Mouse (Mus musculus): ENCODE data around the gene Mmp9.

Mmp9 gene

DNA sequence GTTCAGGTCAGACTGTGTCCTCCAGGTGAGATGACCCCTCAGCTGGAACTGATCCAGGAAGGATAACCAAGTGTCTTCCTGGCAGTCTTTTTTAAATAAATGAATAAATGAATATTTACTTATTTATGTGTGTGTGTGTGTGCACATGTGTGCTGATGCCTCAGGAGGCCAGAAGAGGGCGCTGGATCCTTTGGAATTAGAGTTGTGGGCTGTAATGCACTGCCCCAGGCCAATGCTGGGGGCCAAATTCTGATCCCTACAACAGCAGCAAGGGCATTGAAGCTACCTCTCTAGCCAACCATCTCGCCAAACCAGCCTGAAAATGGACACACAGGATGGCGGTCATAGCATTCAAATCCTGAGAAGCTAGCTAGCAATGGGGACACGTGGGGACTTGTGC lies 15.1 kb downstream of the Mmp9 start:
- DNase-seq (ENCODE audit: low spot score), result no peak

DNA sequence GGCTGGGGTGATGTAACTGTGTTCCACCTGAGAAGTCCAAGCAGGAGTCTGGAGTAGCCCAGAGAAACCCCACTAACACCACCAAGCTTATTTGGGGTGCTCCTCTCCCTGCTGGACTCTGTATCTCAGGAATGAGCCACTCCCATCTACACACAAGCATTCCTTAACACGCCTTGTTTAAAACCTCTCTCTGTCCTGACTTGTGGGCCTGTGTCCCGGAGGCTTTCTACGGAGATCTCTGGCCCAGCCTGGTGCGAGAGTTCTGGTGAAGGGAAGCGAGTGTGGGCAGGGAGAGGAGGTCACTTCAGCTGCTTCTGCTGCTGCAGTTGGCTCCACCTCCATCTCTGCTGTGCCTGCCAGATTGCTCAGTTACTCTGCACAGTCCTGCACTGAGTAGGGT lies 15.6 kb downstream of the Mmp9 start:
- no peak for DNase-seq (ENCODE audit: low spot score)

DNA sequence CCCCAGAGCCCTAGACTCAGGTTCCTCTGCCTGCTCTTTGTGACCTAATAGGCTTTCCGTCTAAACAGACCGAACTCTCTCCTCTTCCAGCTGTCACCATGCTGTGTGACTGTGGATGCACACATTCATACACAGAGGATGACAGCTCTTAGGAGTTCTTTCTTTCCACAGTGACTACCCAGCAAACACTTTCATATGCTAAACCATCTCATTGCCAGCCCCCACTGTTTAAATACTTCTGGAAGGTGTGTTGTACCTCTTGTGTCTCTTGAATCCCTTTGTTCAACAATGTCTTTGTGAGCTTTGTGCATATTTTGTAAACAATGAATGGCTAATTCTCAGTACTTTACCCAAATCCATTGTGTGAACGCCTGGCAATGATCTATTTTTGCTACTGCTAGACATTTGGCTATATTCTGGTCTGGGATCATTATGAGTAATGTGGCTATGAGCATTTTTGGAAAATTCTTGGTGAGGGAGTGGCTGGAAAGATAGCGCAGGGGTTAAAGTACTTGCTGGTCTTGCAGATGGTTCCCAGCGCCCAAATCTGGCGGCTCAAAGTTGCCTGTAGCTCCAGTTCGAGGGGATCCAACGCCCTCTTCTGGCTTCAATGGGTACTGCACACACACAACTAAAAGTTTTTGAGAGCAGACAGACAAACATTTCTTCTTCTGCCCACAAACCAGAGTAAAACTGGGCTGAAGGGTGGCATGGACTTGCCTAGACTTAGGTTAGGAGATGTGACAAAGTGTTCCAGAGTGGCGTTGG lies 17.2 kb downstream of the Mmp9 start:
- no peak for DNase-seq (ENCODE audit: low spot score)

DNA sequence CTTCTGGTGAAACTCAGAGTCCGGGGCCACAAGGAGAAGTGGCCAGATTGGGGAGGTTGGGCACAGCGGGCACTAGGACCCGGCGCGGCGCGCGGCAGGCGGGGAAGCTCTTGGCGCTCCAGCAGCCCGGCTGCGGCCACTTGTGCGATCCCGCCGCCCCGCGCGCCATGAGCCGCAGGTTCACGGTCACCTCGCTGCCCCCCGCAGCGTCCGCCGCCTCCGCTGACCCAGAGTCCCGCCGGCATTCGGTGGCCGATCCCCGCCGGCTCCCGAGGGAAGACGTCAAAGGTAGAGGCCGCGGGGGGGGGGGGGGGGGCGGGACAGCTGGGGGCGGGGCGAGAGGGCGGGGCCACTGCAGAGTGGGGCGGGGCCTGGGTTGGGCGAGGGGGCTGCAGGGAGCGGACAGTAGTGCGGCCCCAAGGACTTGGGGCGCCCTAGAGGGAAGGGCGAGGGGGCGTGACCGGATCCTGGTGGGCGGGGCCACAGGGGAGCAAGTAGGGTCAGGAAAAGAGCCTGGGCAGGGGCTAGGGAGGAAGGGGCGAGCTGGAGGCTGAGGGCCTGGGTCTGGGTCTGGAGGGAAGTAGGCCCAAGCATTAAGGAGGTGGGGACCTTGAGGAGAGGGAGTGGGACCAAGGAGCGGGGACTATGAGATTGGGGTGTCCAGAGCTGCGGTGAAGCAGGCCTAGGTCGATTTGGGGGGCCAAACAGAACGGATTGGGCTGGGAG lies 20.3 kb downstream of the Mmp9 start, which contains the start of gene Slc12a5:
Gene Slc12a5, plus strand, starts transcription at position 87 of the 726 bp plus-strand sequence.
- DNase-seq (ENCODE audit: low spot score), result no peak

DNA sequence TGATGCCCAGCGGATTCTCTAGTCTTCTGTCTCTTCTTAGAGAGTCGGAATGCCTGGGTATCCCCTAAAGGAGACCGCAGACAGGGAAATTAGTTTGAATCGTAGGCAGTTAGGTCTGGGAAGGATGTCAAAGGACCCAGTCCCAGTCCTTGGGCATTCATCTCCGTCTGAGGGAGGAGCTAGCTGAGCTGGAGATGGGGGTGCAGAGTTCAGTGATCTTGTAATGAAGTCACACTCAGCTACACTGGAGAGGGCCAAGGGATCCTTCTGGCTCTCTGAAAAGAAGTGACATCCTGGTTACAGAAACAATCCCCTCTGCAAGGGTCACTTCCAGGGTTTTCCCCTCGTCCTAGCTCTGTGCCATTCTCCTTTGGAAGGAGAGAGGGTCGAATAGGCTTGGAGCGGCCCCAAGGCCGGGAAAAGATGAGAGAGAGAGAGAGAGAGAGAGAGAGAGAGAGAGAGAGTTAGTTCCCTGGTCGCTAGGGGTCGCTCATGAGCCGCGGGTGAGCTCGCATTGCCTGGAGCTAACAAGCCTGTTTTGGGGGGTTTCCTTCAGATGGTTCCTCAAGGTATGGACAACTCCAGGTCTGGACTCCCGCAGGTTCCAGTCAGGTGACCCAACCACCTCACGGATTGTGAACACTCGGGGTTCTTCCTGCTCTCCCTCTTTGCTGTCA lies 21.1 kb downstream of the Mmp9 start:
- DNase-seq (ENCODE audit: low spot score), result peak; percentile 62

DNA sequence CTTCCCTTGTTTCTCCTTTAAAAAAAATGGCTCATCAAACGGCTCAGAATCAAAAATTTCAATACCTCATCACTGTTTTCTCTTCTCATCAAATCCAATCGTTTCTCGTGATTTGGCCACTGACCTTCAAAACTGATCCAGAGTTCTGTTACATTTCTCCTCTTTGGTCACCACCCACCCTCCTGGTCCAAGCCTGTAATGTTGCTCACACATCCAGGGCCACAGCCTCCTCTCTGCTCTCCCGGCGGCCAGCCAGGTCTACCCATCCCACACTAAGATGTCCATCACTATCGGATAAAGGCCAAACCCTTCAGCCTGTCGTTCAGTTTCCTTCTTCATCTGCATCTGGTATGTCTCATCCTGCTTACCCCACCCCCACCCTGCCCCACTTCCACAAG lies 21.6 kb downstream of the Mmp9 start:
- no peak for DNase-seq (ENCODE audit: low spot score)

DNA sequence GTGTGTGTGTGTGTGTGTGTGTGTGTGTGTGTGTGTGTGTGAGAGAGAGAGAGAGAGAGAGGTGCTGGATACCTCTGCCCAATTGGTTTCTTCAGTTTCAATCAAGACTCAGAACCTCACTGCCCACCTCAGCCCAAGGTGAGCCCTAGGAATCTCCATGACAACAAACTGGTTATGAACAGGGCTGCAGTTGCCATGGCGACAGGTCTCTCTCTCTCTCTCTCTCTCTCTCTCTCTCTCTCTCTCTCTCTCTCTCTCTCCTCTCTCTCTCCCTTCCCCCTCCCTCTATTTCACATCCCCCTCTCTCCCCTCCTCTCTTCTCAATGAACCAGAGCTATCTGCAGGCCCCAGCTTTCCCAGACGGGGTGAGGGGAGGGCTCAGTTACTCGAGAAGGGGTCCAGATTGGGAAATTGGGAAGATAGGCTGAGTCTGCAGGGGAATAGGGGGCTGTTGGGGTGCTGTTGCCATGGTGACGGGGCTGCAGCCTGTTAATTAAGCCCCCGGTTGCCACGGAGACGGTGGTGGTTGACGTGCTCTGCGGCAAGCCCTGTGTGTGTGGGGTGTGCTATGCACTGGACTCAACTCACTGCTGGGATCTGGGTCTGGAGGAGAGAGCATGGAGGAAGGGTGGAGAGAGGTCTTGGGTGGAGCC lies 23.8 kb downstream of the Mmp9 start:
- DNase-seq (ENCODE audit: low spot score), result no peak

DNA sequence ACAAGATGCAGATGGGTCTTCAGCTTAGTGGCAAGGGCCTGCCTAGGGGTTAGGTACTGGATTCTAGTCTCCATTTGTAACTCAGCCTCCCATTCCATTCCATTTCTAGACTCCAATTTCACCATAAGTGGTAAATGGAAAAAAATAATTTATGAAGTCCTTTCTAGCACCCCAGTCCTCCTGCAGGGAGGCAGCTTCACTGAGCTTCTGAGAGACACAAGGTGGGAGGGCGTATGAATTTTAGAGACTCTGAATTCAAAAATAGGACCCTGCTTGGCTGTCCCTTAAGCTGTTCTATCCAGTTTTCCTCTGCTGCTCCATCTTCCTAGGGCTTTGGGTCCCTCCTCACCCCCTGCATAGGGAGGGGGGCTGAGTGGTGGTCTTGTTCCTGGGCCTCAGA lies 24.4 kb downstream of the Mmp9 start:
- no peak for DNase-seq (ENCODE audit: low spot score)

DNA sequence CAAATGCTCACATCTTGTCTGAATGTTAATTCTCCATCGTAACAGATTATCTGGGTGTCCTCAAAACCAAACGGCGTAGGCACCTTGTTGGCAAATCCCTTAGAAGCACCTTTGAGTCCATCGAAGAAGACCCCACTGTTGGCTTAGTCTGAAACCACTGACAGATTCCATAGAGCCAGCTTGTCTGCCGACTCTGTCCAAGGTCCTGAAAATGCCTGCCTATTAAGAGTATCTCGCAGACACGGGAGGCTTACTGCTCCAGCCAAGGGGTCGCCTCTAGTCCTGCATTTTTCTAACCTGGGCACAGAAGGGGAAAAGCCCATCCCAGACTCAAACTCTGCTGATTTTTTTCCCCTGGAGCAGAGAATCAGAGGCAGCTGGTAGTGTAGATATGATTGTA lies 25.8 kb downstream of the Mmp9 start:
- no peak for DNase-seq (ENCODE audit: low spot score)

DNA sequence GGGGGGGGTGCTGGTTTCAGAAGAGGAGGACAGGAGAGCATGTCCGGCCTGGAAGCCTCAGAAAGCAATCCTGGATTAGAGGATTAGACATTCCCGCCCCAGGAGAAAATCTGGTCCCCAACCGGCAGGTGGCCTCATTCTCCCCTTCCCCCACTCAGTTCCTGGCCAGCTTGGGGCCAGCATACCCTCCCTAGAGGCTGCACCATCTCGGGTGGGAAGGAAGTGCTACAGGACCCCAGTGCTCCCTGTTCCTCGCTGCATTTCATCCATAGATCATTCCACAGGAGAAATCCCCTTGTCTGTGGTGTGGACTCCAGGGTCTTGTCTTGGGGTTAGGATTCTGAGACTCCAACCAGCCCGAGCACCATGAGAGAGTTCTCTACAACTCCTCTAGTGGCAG lies 26.6 kb downstream of the Mmp9 start:
- no peak for DNase-seq (ENCODE audit: low spot score)

DNA sequence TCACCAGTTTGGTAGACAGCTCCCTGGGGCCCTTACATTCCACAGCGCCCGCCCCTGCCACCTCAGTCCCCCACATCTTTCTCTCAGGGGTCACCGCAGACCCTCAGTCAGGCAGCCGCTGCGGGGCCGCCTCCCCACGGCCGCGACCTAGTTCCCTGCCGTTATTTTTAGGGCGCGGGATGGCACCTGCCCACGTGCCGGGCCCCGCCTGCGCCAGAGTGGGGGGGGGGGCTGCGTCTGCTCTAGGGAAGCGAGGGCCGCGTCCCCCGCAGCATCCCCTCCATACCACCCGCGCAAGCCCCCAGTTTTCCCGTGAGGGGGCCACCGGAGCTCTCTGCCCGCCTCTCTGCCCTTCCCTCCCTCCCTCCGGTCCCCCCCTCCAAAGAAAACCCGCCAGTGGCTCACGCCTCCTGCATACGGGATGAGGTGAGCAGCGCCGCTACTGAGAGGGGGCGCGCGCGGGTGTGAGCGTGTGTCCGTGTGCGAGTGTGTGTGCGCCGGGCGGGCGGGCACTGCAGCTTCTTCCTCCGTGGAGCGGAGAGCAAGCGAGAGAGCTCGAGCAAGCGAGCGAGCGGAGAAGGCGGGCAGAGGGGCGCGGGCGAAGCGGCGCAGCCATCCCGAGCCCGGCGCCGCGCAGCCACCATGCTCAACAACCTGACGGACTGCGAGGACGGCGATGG lies 27.3 kb downstream of the Mmp9 start:
- DNase-seq (ENCODE audit: low spot score), result no peak

DNA sequence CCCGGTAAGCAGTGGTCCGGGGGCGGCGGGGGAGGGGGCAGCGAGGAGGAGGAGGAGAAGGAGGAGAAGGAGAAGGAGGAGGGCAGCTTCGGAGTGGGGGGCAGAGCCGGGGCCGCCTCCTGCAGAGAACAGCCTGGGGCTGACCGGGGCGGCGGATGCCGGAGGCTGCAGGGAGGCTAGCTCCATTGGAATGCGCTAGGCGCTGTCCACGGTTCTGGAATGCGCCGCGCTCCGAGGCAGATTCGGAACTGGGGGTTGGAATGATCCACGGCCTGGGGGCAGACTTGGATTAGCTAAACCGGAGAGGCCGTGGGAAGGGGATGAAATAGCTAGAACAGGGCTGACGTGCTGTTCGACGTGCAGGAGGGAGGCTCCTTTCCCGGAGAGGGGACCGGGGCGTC lies 27.9 kb downstream of the Mmp9 start:
- no peak for DNase-seq (ENCODE audit: low spot score)

DNA sequence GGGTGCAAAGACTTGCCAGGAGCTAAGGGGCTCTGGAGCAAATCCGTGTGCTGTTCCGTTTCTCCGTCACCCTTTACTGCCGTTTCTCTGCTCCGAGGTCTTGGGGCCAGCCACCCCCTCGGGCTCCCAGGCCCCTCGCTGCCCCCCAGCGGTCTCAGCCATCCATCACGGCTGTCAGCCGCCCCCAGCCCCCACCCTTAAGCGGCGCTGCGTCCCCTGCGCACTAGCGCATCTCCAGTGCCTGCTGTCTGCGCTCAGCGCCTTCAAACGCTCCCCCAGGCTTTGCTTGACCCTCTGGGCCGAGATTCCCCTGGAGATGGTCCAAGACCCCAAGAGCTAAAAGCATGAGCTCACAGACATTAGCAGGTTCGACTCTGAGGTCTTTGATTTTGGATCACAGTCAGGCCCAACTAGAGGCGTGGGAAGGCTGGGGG lies 28.8 kb downstream of the Mmp9 start:
- no peak for DNase-seq (ENCODE audit: low spot score)

DNA sequence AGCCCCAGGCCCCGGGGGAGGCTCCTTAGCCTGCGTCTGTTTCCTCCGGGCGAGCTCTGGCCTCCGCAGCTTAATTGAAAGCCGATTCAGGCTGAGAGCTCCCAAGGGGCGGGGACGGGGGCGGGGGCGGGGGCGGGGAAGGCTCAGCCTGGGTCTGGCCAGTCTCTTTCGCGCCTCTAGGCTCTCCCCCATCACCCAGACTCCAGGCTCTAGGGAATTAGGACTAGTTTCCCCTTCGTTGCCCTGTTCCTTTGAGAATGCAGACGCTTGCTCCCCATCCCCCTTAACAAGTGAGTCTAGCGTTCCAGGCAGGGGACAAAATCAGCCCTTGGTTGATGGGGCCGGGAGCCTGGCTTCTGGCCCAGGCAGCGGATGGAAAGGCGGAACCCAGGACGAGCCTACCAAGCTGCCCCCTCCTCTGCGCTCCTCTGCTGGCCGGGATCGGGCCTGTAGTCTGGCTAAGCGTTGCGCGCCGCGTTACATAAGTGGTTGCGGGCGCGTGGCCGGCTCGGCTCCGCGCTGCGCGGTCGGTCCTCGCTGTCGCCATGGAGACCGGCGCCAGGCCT lies 30.1 kb downstream of the Mmp9 start:
- no peak for DNase-seq (ENCODE audit: low spot score)

DNA sequence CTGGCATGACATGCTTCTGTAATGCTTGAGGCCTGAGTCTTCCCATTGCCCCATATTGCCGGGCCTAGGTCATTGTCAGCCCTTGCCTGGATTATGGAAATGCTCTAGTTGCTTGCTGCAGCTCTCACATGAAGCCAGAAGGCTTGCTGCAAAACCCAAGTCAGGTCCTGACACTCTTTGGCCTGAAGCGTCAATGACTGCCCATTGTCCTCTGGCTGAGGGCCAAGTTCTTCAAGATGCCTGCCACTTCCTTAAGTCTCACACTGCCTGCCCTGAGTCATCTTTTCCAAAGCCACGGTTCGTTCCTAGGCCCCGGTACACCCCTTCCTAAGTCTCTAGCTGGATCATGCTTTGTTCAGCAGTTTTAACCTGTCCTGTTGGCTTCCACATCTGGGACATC lies 32.1 kb downstream of the Mmp9 start:
- no peak for DNase-seq (ENCODE audit: low spot score)

DNA sequence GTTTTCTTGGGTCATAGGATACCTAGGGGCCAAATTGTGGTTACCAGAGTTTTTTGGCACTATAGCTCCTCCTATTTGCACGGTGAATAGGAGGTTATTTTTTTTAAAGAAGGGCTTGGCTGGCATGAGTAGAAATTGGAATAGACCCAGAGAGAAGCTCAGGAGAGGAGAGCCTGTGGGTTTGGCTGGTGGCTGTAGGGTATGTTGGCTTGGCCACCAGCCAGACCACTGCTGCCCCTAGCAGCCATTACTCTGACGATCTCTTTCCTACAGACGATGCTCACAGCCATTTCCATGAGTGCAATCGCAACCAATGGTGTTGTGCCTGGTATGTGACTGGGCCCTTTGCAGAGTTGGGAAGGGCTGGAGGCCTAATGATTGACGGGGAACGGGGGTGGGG lies 35.0 kb downstream of the Mmp9 start:
- no peak for DNase-seq (ENCODE audit: low spot score)

DNA sequence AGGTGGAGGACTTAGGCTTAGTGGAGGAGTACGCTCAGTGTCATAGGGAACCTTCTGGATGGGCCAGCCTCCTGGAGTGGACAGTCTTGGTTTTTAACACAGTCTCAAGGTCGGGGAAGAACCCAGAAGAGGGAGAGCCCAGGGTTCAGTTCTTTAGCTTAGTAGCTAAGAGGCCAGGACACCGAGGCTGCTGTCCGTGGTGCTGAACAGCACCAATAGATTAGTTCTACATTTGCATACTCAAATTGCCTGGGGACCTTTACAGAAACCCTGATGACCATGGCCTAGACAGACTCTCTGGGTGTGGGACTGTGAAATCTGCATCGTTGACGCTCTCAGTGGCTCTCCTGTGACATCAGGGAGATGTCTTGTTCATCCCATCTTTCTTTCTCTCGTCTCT lies 39.2 kb downstream of the Mmp9 start:
- no peak for DNase-seq (ENCODE audit: low spot score)

DNA sequence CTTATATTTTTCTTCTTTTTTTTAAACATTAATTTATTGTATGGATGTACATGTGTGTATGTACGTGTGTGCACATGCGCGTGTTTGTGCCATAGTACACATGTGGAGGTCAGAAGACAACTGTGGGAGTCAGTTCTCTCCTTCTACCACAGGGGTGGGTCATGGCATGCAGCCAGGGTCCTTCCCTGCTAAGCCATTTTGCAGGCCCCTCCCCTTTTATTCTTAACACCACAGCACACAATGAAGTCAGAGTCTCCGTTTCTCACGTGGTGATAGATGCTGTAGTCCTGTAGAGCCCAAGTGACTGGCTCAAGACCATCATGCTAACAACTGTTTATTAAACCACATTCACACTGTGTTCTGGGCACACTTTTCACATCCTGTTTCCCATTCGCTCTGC lies 45.4 kb downstream of the Mmp9 start:
- no peak for DNase-seq (ENCODE audit: low spot score)

DNA sequence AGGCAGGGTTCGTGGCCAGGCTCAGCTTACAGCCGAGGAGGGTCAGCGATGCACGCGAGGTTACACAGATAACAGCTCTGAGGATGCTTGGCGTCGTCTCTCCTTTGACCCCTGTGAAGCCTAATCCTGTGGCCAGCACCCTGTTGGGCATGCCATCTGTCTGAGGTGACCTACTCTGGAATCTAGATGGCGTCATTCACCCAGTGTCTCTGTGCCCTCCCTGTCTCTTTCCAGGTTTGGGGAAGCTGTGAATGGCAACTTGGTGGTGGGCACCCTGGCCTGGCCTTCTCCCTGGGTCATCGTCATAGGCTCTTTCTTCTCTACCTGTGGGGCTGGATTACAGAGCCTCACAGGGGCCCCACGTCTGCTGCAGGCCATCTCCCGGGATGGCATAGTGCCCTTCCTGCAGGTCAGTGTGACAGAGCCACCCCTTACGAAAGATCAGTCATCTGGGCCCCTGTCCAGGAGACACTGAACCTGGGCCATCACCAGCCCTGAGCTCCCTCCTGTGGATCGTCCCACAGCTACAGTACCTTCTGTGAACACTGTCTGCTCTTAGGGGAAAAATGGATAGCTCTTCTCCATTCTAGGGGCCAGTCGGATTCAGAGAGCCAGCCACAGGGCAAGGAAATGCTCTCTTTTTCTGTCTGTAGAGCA lies 45.9 kb downstream of the Mmp9 start:
- no peak for DNase-seq (ENCODE audit: low spot score)

DNA sequence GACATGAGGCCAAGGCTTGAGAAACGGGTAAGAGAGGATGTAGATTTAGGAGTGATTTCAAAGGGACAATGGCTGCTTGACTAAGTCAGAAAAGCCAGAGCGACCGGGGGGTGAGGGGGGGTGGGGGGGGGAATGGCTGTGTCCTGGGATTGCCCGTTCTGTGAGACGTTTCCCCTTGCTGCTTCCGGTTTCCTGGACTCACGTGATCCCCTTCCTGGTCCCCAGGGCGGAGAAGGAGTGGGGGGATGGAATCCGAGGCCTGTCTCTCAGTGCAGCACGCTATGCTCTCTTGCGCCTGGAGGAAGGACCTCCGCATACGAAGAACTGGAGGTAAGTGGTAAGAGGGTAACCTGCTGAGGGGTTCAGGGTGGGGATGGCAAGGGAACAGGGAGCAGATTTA lies 48.2 kb downstream of the Mmp9 start:
- DNase-seq (ENCODE audit: low spot score), result no peak

DNA sequence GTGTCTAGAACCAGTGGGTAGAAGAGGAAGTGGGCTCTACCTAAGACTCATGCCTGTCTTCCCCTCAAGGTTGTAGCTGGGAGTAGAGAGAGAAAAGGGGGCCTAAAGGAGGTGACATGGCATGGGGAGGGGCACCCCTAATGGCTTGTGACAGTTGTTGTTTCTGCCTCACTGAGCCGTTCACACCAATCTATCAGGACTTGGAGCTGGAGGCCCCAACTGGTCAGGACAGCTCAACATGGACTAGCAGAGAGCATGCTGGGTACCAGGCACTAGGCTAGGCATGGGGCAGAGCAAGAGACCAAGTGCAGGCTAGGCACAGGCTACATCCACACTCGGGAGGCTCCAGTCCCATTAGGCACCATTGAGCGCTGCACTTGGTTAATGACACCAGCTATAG lies 50.5 kb downstream of the Mmp9 start:
- DNase-seq (ENCODE audit: low spot score), result no peak
